Mouse (Mus musculus) left cerebral cortex, postnatal 25 days (tissue): ENCODE data around the gene Med27. TPM values are rescaled to one million over a fixed set of nuclear protein-coding genes. Genes with fewer than 3 reads are reported as not detected.

ENCODE experiments used
- DNase-seq, 2 experiments: peaks; one replicate each; pipeline ENCODE4 v3.0.0; 2022; ENCODE audit warnings: low spot score in 2 of 2, mixed read lengths in 1 of 2
- intact Hi-C: fragments of 180-260 bp; cut with DNase I; formaldehyde crosslinking; loops from one replicate; pipeline ENCODE4 v1.15.1; 2025
- total RNA-seq, 2 experiments: library from RNA; stranded (reverse); gene quantifications; 2 replicates each; pipeline ENCODE4 v1.2.3; 2021

Gene Med27
- total RNA-seq, 2 experiments from 2014 or later: 38.0 to 38.2 TPM

DNA sequence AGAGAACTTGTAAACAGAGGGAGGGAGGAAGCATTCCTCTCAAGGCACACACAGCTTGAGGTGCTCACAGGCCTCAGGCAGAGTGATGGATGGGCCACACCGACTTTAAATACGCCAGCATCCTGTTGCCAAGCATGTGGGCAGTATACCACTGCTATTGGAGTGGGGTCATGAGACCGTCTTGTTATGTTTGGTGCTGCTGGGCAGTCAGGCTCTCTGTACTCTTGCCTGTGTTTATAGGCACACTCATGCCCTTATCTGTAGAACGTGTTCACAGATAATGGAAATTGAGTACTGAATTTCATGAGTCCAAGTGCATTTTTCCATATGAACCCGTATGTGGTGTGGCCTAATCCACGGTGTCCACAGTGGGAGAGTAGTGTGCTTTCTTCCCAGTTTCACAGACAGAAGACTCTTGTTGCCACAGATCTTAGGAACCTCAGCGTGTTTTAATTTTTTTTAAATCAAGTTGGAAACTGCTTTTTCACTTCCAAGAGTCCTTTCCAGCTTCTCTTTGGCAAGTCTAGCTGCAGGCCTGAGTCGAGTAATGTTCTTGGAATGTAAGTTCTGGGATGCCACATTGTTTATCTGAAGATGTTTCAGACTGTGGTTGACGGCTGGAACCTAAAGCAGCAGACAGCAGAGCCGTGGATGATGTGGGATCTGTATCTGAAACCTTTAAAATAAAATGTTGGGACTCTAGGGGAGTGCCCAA is 75.7 kb downstream of the Med27 start:
- intact Hi-C loops: no loop called here
- no peak for DNase-seq

DNA sequence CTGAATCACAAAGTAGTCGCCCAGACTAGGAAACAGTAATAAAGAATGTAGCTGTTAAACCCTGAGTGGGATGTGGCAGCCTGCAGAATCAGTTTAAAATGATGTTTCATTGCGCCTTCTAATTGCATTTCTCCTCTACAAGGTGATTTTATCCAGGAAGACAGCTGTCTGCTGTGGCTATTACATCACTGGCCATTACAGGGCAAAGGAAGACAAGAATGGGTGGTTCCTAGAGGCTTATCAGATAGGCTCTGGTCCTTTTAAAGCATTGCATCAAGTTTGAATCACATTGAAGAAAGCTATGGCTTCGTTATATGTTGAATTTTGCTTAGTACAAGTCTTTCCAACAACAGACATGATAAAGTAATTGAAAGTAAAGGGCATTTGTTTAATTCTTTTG is 76.4 kb downstream of the Med27 start:
- DNase-seq: no peak
- intact Hi-C loops: no loop called here

- DNase-seq: no peak
- intact Hi-C loops: no loop called here
Measured at GRCm38 (mm10) chr2:29425386-29425785, 78.8 kb downstream of the Med27 start.

DNA sequence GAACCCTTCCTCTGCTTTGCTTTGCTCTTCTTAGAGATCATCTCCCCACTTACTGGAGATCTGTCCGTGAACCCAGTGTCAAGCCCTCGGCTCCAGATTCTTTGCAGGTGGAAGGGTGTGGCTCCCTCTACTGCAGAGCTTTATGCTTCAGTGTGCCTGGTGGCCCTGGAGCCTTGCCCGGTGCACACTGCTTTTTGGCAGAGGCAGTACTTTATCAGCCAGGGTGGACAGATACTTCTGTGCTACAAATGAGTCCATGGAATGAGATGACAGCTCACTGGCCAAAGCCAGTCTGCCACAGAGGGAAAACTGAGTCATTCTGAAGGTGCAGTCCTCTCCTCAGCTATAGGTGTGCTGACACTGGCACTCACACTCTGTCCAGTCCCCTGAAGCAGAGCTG is 80.1 kb downstream of the Med27 start:
- intact Hi-C loops: no loop called here
- no peak for DNase-seq

DNA sequence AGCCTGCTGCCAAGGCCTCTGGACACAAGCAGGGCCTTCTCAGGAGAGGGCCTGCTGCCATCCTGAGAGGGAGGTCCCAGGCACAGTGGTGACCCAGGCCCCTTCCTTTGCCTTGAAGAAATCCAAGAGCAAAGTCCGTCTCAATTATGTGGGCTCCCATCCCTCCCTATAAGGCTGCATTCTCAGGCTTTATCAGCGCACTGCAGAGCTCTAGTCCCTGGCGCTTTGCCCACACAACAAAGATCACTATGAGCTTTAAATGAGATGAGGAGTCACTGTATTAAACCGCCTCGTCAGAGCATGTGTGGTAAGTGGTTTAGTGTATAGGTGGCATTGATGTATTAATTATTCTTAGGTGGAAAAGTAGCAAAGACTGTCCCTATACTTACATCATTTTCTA is 85.9 kb downstream of the Med27 start:
- intact Hi-C loops: no loop called here

DNA sequence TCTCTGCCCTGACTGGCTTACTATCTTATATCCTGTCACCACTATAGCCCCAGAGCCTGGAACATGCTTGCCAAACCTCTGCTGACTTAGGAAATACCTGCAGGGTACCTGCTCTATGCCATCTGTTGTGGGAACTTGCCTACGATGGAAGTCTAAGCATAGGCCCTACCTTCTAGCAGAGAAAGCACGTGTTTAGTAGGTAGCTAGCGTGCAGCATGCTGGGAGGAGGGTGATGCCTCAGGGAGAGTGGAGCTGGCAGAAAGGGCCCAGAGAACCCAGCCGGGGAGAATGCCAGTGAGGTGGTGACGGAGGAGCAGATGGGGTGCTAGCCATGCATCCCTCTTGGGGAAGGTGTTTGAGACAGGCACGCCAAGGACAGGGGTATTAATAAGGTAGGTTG is 89.8 kb downstream of the Med27 start:
- intact Hi-C loops: no loop called here
- DNase-seq: no peak

More for the DNA sequence above, 85.9 kb downstream of the Med27 start:
- no peak for DNase-seq

DNA sequence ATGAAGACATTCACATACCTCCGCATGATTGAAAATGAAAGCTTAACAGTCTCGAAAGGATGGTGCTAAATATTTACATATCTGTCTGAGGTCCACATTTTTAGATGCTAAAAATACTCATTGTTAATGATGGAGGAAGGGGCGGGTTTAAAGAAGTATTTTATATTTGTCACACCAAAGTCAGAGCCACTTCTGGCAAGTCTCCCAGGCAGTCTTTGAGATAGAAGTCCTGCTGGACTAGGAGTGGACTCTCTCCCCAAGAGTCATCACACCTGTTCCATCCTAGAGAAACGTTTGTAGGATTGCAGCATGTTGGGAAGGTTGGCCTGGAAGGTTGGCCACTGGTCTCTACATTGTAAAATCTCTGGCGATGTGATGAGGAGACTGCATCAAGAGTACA is 90.5 kb downstream of the Med27 start:
- intact Hi-C loops: no loop called here
- no peak for DNase-seq

GRCm38 (mm10) chr2:29437861-29438529 is 91.4 kb downstream of the Med27 start:
- intact Hi-C loops: no loop called here

DNA sequence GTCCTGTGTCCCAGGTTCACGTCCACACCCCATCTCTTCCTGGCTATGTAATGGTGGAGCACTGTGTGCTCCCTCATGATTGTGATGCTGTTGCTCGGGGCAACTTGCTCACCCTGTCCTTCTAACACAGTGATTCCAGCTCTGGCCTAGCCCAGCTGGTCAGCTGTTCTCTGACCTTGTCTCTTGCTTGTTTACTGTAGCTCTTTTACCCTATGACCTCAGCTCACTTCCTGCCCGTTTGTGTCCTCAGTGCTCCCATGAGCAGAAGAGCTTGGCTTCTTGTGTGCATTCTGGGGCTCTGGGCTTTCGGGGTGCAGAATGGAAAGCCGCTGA is 91.9 kb downstream of the Med27 start:
- intact Hi-C loops: no loop called here

More at GRCm38 (mm10) chr2:29437861-29438529, 91.4 kb downstream of the Med27 start:
- no peak for DNase-seq

DNA sequence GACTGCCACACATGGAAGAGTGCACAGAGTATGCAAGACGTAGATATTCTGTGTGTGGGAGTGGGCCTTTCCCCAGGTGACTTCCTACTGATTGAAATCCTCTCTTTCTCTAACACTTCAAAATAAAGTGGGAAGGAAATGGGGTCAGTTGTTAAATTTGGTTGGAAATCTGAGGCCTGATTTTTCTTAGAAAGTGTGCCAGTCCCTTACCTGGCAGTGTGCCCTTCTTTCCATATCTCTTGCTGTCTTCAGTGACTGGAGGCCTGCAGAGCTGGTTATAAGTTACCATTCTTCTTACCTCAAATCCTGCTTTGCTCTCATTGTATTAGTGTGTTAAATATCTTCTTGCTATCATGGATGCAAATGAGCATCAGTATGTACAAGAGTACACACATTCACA is 92.4 kb downstream of the Med27 start:
- DNase-seq: peak in 1 of 2 experiments; percentile 64

More for the DNA sequence above, 91.9 kb downstream of the Med27 start:
- DNase-seq: no peak

DNA sequence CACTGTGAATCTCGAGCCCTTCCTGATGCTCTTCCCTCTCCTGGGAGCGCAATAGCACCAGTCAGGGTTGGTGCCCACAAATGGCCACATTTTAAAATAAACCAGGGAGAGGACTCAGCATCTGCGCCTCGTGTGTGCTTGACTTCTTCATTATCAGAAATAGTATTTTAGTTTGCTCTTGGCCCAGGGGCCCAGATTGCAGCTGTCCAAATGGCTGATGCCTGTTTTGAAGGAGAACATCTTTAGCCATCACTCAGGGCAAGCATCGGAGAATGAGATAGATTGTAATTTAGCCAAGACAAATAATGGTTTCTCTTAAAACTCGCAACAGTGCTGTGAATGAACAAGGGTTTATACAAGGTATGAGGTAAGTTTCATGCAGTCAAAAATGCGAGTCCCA is 92.8 kb downstream of the Med27 start:
- no peak for DNase-seq
- intact Hi-C loops: no loop called here

More for the DNA sequence above, 92.4 kb downstream of the Med27 start:
- intact Hi-C loops: no loop called here

GRCm38 (mm10) chr2:29439857-29440502 is 93.4 kb downstream of the Med27 start:
- intact Hi-C loops: no loop called here
- no peak for DNase-seq

- no peak for DNase-seq
- intact Hi-C loops: no loop called here
Measured at GRCm38 (mm10) chr2:29442275-29442674, 95.7 kb downstream of the Med27 start.

GRCm38 (mm10) chr2:29443626-29444217 is 97.1 kb downstream of the Med27 start:
- no peak for DNase-seq
- intact Hi-C loops: no loop called here

DNA sequence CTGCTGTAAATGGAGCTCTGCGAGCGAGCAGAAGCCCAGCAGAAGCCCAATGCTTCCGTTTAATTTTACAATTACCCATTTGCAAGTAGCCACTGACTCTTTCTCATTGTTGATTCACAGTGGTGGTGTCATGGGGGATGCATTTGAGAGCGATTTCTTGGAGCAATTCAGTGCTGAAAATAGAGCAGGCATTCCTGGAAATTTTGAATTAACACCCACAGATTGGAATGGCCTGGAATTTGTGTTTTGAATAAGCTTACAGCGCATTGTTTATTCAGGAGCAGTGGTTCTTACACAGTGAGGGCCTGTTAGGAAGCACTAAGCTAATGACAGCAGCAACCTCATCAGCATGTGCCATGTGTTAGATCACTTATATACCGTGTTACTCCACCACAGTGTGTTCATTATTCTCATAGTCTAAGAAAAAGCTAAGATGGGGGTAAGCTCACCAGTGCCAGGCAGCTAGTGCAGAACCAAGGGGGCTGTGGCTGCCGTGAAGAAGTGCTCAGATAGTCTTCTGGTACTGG is 101.9 kb downstream of the Med27 start:
- peak in 1 of 2 experiments; percentile 28 for DNase-seq
- intact Hi-C loops: no loop called here

DNA sequence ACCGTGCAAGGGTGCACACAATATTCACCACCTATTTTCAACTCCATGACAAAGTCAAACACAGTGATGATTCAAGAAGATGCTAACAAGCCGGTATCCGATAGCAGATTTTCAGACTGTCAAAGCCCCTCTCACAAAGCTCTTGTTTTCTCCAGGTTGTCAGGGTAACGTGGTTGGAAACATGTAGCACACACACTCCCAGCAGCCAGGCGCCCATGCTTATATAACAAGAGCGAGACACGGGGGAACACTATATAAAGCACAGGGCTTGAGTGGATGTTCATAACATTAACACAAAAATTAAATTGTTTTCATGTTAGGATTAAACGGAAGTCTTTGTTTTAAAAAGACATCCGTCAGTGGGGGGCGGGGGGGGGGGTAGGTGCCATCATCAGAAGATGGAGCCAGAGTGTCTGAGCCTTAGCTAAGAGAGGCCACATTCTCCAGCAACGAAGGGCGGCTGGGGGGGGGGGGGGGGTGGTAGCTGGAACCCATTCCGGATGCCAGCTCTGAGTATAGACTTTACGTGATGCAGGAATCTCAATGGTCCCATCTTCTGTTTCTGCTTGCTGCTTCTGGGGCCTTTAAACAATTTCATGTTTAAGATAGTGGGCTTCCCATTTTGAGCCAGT is 104.9 kb downstream of the Med27 start:
- intact Hi-C loops: no loop called here

GRCm38 (mm10) chr2:29453376-29453775 is 106.8 kb downstream of the Med27 start:
- intact Hi-C loops: no loop called here
- DNase-seq: no peak

More for the DNA sequence above, 104.9 kb downstream of the Med27 start:
- peak; percentile 58 to 81 for DNase-seq

- no peak for DNase-seq
- intact Hi-C loops: no loop called here
Measured at GRCm38 (mm10) chr2:29456631-29457320, 110.2 kb downstream of the Med27 start.

- DNase-seq: no peak
- intact Hi-C loops: no loop called here
Measured at GRCm38 (mm10) chr2:29457677-29458076, 111.1 kb downstream of the Med27 start.
